Mouse (Mus musculus): ENCODE results near the gene Plekha7.

DNA sequence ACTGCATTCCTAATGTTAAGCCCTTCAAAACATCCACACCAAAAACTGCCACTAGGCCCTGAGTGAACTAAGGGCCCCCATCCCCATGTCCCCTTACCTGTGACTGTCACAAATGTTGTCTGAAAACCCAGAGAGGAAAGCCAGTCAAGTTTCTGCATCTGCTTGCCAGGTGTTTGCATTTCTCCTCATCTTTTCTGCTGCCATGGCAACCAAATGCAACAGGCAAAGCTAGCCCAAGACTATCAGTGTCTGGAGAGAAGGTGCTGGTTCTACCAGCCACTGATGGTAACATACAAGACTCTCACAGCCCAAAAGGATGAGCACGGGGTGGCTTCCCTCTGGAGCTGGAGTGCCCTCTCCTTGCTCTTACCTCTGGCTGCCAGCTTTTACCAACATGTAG lies 121.3 kb downstream of the Plekha7 start:
- TF ChIP-seq GATA1 (IDR thresholded peaks at IDR 0.05; ENCODE audit: borderline replicate concordance, low read length) (no peak), FLI1 (IDR thresholded peaks at IDR 0.05; ENCODE audit: low read length) (no peak)
